Mouse (Mus musculus) heart, postnatal 14 days (tissue): ENCODE measurements at regions not wholly inside any gene's neighbourhood (a gene's known extent, or its start where the extent isn't known, plus 50 kb on each side); places are given as distances from the start of the nearest gene placed in this dataset.

ENCODE experiments used
- DNase-seq, 2 experiments: peaks; one replicate each; pipeline ENCODE4 v3.0.0; 2021 to 2022
- intact Hi-C: fragments of 180-260 bp; cut with DNase I; formaldehyde crosslinking; loops from one replicate; pipeline ENCODE4 v1.15.1; 2025

DNA sequence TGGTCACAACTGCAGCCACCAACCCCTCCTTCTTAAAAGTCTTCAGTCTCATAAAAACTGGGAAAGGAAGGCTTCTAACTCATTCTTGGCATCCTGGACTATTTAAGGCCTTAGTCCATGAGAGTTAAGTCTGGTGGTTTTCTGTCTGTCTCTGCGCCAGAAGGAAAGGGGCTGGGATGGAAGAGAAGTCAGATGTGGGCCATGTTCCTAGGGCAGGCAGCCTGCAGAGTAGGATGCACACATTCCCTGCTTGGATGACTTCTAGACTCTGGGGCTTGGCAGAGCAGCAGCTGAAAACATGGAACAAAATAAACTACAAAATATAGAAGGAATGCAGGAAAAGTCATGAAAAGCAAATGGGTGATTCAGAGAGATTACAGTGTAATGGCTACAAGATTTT is 140.8 kb upstream of the Slit3 start:
- intact Hi-C loops = no loop called here
- DNase-seq = peak in 1 of 2 experiments; percentile 11

GRCm38 (mm10) chr11:34977861-34978260 is 143.2 kb upstream of the Slit3 start:
- intact Hi-C loops = no loop called here
- peak; percentile 9 to 44 for DNase-seq

DNA sequence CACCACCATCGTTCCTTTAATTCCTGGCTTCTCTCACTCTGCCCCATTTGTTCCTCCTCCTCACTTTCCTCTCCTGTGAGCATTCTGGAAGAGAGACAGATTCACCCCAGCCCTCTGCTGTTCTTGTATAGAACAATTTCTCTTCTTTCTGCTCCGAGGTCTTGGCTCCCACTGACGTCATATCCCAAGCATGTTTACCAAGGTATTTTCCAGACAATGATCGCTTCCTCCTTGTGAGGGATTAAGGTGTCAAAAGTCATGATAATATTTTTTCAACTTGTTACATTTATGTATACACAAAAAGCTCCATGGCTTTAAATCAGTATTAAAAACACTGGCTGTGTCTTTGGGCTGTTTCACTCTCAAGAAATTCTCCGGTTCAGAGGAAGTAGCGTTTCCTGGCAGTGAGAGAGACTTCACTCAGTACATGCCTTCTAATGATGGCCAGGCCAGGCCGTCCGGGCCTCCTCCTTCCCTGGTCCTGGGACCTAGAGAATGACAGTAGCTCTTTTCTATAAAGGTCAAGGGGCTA is 142.4 kb upstream of the Spdl1 start:
- intact Hi-C loops = no loop called here
- DNase-seq = no peak

GRCm38 (mm10) chr11:34973467-34973921 is 140.1 kb upstream of the Spdl1 start:
- intact Hi-C loops = no loop called here
- peak; percentile 22 to 25 for DNase-seq

GRCm38 (mm10) chr11:34973012-34973411 is 139.6 kb upstream of the Spdl1 start:
- no peak for DNase-seq
- intact Hi-C loops = no loop called here

- intact Hi-C loops = no loop called here
- no peak for DNase-seq
Observed at GRCm38 (mm10) chr11:34959291-34959690, 125.8 kb upstream of the Spdl1 start.

- no peak for DNase-seq
- intact Hi-C loops = no loop called here
Observed at GRCm38 (mm10) chr11:34941486-34942456, 108.3 kb upstream of the Spdl1 start.

DNA sequence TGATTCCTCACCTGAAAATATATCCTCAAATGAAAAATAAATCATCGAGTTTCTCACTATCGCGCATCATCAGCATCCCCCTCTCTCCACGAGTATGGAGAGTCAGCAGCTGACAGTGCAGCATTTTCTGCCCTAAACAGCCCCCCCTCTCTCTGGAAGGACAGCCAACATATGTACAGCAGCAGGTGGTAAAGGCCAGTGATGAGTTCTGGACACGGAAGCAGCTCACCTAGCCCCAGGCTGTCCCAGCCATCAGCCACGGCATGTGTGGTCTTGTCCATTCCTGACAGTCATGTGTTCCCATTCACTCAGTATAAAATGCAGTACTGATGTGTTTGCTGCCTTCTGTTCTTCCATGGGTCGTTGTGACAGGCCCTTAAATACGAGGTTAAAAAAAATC is 106.7 kb upstream of the Spdl1 start:
- intact Hi-C loops = no loop called here
- no peak for DNase-seq

GRCm38 (mm10) chr11:34939002-34939401 is 105.6 kb upstream of the Spdl1 start:
- intact Hi-C loops = no loop called here
- DNase-seq = no peak

GRCm38 (mm10) chr11:34932191-34932590 is 98.8 kb upstream of the Spdl1 start:
- intact Hi-C loops = no loop called here

DNA sequence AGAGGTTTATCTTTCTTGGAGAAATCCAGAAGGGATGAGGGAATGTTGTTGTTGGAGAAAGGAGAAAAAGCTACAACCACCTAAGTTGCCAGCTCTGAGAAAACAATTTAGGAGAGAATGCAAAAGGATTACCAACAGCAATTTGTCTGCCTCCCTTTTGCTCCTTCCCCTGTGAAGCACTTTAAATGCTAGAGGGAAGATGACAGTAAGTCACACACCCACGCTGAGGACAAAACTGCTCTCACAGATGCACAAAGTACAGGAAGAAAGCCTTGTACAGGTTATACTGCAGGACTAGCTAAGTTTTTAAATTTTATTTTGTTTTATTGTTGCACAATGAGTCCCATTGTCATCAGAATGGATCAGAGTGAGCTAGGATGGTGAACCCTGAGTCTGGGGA is 83.7 kb upstream of the Spdl1 start:
- DNase-seq = no peak
- intact Hi-C loops = no loop called here

More at GRCm38 (mm10) chr11:34932191-34932590, 98.8 kb upstream of the Spdl1 start:
- no peak for DNase-seq

- intact Hi-C loops = no loop called here
- DNase-seq = peak; percentile 4 to 6
Observed at GRCm38 (mm10) chr11:34909841-34910240, 76.4 kb upstream of the Spdl1 start.

- intact Hi-C loops = no loop called here
- no peak for DNase-seq
Observed at GRCm38 (mm10) chr11:34904271-34904670, 70.8 kb upstream of the Spdl1 start.

GRCm38 (mm10) chr11:34899400-34899799 is 66.0 kb upstream of the Spdl1 start:
- DNase-seq = no peak
- intact Hi-C loops = no loop called here

GRCm38 (mm10) chr11:34895624-34896023 is 62.2 kb upstream of the Spdl1 start:
- intact Hi-C loops = no loop called here
- no peak for DNase-seq

- intact Hi-C loops = loop anchor here (10.0 kb wide), 1 partner anchor 776 kb away; no protein-coding TSS in a partner anchor
- no peak for DNase-seq
Observed at GRCm38 (mm10) chr11:34888374-34889136, 55.1 kb upstream of the Spdl1 start.

GRCm38 (mm10) chr11:34887587-34887986 is 54.1 kb upstream of the Spdl1 start:
- intact Hi-C loops = loop anchor here (10.0 kb wide), 1 partner anchor 777 kb away; no protein-coding TSS in a partner anchor
- no peak for DNase-seq
